Mouse (Mus musculus): ENCODE data around the gene Il17rb.

DNA sequence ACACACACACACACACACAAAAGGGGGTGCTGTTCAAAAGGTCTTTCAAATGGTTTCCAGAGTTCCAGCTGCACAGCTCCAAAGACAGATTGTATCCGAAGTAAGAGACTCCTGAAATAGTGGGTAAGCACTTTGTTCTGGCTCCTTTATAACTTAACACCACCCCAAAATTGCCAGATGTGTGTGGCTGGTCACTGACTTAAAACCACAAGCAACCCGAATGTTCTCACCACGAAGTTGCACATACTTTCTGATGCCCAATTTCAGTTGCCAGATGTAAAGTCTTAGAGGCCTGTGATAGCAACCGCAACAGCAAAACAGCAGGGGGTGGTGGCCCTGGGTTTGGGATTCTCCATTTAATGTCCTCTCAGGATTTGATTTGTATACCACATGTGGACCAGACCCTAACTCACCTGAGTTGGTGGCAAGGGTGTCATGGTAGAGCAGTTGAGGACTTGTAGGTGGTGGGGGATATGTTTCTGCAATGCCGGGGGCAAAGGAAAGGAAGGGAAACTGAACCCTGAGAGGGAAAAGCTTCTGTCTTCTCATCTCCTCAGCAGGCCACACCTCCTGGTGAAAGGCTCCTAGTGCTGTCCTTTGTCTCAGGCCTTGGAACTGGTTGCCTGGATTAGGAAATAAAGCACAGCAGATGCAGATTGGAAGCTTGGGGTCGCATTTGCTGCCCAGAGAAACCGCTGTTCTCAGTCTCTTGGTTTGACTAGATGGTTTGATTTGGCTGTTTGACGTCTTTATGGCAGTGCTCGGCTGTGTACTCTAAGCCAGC, 11.3 kb upstream of the Il17rb start:
- TF ChIP-seq POLR2A (IDR thresholded peaks at IDR 0.05; ENCODE audit: low read depth, low read length) (no peak), CTCF (IDR thresholded peaks at IDR 0.05; ENCODE audit: extremely low read depth, insufficient read depth, insufficient read length, insufficient replicate concordance) (no peak)
